Mouse (Mus musculus) midbrain, embryonic 11.5 days (tissue): Measurements from ENCODE around the gene Pnliprp2. TPM values are rescaled to one million over a fixed set of nuclear protein-coding genes. Genes with fewer than 3 reads are reported as not detected.

Experiments
- ATAC-seq: fragments of 200-750 bp; cut with Nextera tagmentation; 2 replicates; pipeline ENCODE4 v1.8.0; 2017; ENCODE audit warnings: moderate TSS enrichment, moderate library complexity; ENCODE audit not compliant: low FRiP score
- DNase-seq: peaks from one replicate; pipeline ENCODE4 v3.0.0; 2015; ENCODE audit warnings: low spot score; ENCODE audit errors: missing footprints
- H3K27ac ChIP-seq: fragments of 300-500 bp; sonication (generic); 2 replicates; pipeline ENCODE4 v1.5.1; 2014; ENCODE audit warnings: low read depth, low read length
- H3K27me3 ChIP-seq: fragments of 300-500 bp; sonication (generic); 2 replicates; pipeline ENCODE4 v1.6.1; 2014; ENCODE audit warnings: mild to moderate bottlenecking, low read length, moderate library complexity, mixed read lengths; ENCODE audit not compliant: control insufficient read depth, insufficient read depth
- H3K36me3 ChIP-seq: fragments of 300-500 bp; sonication (generic); 2 replicates; pipeline ENCODE4 v1.6.1; 2014; ENCODE audit warnings: mild to moderate bottlenecking, low read length, moderate library complexity, mixed read lengths; ENCODE audit not compliant: control insufficient read depth, insufficient read depth
- H3K4me1 ChIP-seq: fragments of 300-500 bp; sonication (generic); 2 replicates; pipeline ENCODE4 v1.6.1; 2014; ENCODE audit warnings: low read length; ENCODE audit not compliant: control insufficient read depth, insufficient read depth
- H3K4me2 ChIP-seq: fragments of 300-500 bp; sonication (generic); 2 replicates; pipeline ENCODE4 v1.6.1; 2014; ENCODE audit warnings: mild to moderate bottlenecking, moderate library complexity
- H3K4me3 ChIP-seq: fragments of 300-500 bp; sonication (generic); 2 replicates; pipeline ENCODE4 v1.5.1; 2014; ENCODE audit warnings: low read depth, low read length
- H3K9ac ChIP-seq: fragments of 300-500 bp; sonication (generic); 2 replicates; pipeline ENCODE4 v1.6.1; 2014; ENCODE audit warnings: low read length
- H3K9me3 ChIP-seq: fragments of 300-500 bp; sonication (generic); 2 replicates; pipeline ENCODE4 v1.6.1; 2016; ENCODE audit warnings: low read length; ENCODE audit not compliant: control insufficient read depth
- WGBS: fragments of 180-500 bp; shearing (Covaris S2); extraction: QIAGEN DNeasy Blood & Tissue Kit; methylation state at CpG from one replicate; pipeline ENCODE4 v1.1.7; 2014; 5-methylcytosine and 5-hydroxymethylcytosine counted together
- polyA plus RNA-seq: library from polyadenylated mRNA; unstranded; fragments of >200 nt; fragmentation: Nextera tagmentation; extraction: Ambion mirVana; gene quantifications from 2 replicates; pipeline ENCODE4 v1.2.1, GENCODE M21; 2014

Gene Pnliprp2
- polyA plus RNA-seq, 1 experiment from 2014 or later: not detected

DNA sequence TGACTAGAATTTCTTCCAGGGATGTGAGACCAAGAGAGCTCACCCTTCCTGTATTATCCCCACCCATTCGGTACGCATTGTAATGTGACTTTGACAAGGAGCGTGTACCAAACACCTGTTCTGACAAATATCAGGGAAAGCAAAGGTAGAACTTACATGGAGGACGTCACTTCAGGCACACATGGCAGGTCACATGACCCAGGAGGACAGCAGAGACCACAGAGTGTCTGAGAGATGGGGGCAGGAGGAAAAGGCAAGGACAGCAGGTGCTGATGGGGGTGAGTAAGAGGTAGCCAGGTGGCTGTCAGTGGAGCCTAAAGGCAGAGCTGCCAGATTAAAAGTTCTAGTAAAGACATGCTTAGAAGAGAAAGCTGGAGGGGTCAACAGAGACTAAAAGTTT lies 16.8 kb upstream of the Pnliprp2 start:
- Histone ChIP-seq H3K9ac (no peak overlapping the region), H3K27me3 (no peaks in the 10 kb centered on the region), H3K4me2 (no peak overlapping the region), H3K4me1 (no peaks in the 10 kb centered on the region), H3K9me3 (no peaks in the 10 kb centered on the region), H3K4me3 (no peak overlapping the region), H3K36me3 (no peaks in the 10 kb centered on the region), H3K27ac (no peak overlapping the region)
- DNase-seq (no peak), ATAC-seq (no peak)
- WGBS: 83% methylated on average over 4 of the region's 4 CpGs

DNA sequence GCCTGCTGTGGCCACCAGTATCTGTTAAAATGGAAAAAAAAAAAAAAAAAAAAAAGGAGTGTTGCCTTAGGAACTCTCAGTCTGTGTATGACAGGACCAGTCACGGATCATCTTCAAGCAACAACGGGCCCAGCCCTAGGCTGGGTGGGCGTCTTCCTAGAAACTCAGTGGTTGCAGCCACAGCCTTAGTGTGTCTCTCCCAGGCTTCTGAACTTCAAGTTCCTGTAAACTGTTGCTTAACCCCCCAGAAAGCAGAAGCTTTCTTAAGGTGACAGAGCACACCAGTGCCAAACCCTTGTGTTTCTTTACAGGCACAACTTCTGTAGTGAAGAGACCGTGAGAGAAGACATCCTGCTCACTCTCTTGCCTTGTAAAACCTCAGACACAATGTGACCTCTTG lies 15.8 kb upstream of the Pnliprp2 start:
- Histone ChIP-seq H3K4me1 (no peaks in the 10 kb centered on the region), H3K27ac (no peak overlapping the region), H3K4me2 (no peak overlapping the region), H3K36me3 (no peaks in the 10 kb centered on the region), H3K27me3 (no peaks in the 10 kb centered on the region), H3K9ac (no peak overlapping the region), H3K9me3 (no peaks in the 10 kb centered on the region), H3K4me3 (no peak overlapping the region)
- ATAC-seq (no peak), DNase-seq (no peak)
- WGBS: 78% methylated on average over 4 of the region's 4 CpGs

DNA sequence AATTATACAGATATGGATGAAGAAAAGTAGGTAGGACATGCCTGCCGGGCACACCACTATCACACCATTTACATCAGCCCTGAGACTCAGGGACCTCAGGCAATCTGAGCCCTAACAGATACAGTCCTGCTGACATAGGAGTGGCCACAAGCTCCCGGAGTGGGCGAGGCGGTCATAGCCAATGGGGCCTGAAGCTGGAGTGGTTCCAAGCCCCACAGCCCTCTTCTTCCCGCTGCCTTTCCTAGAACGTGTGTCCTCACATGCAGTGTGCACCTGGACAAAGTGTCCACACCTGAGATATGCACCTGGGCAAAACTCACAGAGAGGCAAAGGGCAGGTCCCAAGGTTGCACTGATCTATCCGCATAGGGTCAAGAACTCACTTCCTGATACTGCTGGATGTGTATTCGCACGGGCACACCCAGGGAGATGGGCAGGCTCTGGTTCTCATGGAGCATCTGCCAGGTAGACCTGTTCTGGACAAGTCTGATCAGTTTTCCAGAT lies 12.0 kb upstream of the Pnliprp2 start:
- Histone ChIP-seq H3K9ac (no peak overlapping the region), H3K4me1 (no peaks in the 10 kb centered on the region), H3K4me2 (no peak overlapping the region), H3K4me3 (no peak overlapping the region), H3K27ac (no peak overlapping the region), H3K27me3 (no peaks in the 10 kb centered on the region), H3K36me3 (no peaks in the 10 kb centered on the region), H3K9me3 (no peaks in the 10 kb centered on the region)
- WGBS: 91% methylated on average over 9 of the region's 9 CpGs
- ATAC-seq (no peak), DNase-seq (no peak)

DNA sequence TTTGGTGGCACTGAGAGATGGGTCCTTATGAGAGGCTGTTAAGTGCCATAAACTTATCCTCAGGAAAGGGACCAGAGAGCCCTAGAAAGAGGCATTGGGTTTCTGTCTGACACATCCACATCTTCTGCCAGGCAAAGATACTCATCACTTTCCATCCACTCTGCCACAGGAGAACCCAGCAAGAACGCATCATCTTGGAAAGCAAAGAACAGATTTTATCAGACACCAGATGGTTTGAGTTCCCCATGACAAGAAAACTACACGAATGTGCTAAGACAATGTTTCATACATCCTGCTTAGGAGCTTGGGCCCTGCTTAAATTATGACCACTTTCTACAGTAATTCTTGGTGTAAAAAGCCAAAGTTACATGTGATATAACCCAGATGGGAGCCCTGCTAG lies 8.7 kb upstream of the Pnliprp2 start:
- no peaks in the 10 kb centered on the region for H3K9me3 ChIP-seq
- no peak overlapping the region for H3K9ac ChIP-seq
- H3K4me3 ChIP-seq: no peak overlapping the region
- 80% methylated on average over 2 of the region's 2 CpGs for WGBS
- H3K27me3 ChIP-seq: no peaks in the 10 kb centered on the region
- no peaks in the 10 kb centered on the region for H3K36me3 ChIP-seq
- no peaks in the 10 kb centered on the region for H3K4me1 ChIP-seq
- no peak for ATAC-seq
- no peak for DNase-seq
- no peak overlapping the region for H3K27ac ChIP-seq
- no peak overlapping the region for H3K4me2 ChIP-seq

DNA sequence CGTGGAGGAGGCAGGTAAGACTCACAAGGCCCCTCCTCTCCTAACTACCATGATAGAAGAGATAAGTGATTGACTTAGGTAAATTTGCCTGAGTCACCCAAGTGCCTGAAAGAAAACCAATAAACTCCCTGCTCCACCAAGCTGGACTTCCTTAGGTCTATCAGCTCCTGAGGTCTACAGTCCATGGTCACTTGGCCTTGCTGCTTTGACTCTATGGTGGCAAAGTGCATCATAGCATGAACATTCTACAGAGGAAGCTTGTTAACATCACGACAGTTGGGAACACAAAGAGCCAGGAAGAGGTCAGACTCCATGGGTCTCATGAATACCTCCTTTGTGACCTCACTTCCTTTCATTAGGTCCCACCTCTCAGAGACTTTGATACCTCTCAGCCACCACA lies 8.0 kb upstream of the Pnliprp2 start:
- DNase-seq: no peak
- 76% methylated on average over 2 of the region's 2 CpGs for WGBS
- no peak overlapping the region for H3K9ac ChIP-seq
- H3K4me1 ChIP-seq: no peaks in the 10 kb centered on the region
- H3K27me3 ChIP-seq: no peaks in the 10 kb centered on the region
- no peak overlapping the region for H3K4me2 ChIP-seq
- H3K9me3 ChIP-seq: no peaks in the 10 kb centered on the region
- H3K4me3 ChIP-seq: no peak overlapping the region
- H3K36me3 ChIP-seq: no peaks in the 10 kb centered on the region
- H3K27ac ChIP-seq: no peak overlapping the region
- no peak for ATAC-seq

DNA sequence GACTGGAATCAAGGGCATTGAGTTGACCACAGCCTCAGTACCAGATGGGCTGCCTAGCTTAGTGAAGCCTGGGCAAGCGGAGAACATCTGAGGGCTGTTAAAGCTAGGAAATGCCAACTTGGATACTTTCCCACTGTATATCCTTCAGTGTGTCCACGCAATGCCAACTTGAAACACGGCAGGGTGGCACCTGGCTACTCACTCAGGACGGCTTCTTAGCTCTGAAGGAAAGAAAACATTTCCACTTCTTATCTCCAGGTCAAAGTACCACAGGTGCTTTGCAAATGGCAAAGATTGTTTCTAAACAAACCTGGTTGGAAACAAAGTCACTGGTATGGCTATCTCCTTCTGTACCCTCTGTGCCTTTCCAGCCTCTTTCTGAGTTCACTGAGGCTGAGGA lies 648 bp upstream of the Pnliprp2 start:
- H3K36me3 ChIP-seq: no peaks in the 10 kb centered on the region
- no peak overlapping the region for H3K4me2 ChIP-seq
- H3K4me1 ChIP-seq: no peaks in the 10 kb centered on the region
- H3K9me3 ChIP-seq: no peaks in the 10 kb centered on the region
- H3K27me3 ChIP-seq: no peaks in the 10 kb centered on the region
- ATAC-seq (no peak), DNase-seq (no peak)
- H3K9ac ChIP-seq: no peak overlapping the region
- no peak overlapping the region for H3K4me3 ChIP-seq
- 92% methylated on average over 4 of the region's 4 CpGs for WGBS
- no peak overlapping the region for H3K27ac ChIP-seq

DNA sequence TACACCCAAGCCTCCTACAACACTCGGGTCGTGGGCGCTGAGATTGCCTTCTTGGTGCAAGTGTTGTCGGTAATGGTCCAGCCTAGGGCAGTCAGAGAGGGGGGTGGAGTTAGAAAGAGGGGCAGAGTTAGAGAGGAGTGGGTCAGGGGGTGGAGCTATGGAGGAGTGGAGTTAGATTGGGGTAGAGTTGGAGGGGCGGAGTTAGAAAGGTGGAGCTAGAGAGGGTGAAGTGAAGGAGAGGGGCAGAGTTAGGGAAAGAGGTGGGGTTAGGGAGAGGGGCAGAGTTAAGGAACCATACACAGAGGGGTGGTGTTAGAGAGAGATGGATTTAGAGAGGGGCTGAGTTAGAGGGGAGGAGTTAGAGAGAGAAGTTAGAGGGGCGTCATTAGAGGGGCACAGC lies 2.8 kb downstream of the Pnliprp2 start:
- WGBS: 17% methylated on average over 6 of the region's 6 CpGs
- ATAC-seq: peak; percentile 44; the same call in 1 of the 2 replicates

DNA sequence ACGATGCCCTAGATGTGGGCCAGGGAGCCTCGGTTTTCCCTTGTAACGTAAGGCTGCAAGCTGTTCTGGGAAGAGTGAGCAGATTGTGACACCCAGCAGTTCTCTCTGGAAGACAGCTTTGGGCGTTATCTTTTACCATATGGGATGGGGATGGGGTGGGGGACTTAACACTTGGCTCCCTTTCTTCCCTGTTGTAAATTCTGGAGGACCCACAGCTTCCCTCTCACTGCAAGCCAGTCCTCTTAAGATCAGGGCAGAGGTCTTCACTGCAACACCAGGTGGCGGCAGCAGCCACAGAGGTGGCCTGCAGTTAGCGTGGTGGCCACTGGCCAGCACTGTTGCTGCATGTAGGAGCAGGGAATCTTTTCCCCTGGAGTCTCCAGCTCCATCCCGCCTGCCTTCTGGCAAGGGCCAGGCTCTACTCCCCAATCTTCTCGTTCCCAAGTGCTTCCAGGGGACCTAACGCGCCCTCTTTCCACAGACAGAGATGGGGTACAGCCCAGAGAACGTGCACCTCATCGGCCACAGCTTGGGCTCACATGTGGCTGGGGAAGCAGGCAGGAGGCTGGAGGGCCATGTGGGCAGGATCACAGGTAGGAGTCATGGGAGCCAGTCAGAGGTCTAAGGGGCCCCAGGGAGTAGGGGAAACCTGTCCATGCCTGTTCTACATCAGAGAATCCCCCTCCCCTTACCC lies 3.5 kb downstream of the Pnliprp2 start:
- Histone ChIP-seq H3K9ac (no peak overlapping the region), H3K27me3 (no peaks in the 10 kb centered on the region), H3K9me3 (no peaks in the 10 kb centered on the region), H3K27ac (no peak overlapping the region), H3K4me2 (no peak overlapping the region), H3K36me3 (no peaks in the 10 kb centered on the region), H3K4me3 (no peak overlapping the region), H3K4me1 (no peaks in the 10 kb centered on the region)
- WGBS: 14% methylated on average over 12 of the region's 12 CpGs
- ATAC-seq: peak; percentile 73
- DNase-seq: peak; percentile 90

More for the DNA sequence above, 2.8 kb downstream of the Pnliprp2 start:
- DNase-seq: peak; percentile 81
- Histone ChIP-seq H3K36me3 (no peaks in the 10 kb centered on the region), H3K4me3 (no peak overlapping the region), H3K9ac (no peak overlapping the region), H3K4me2 (no peak overlapping the region), H3K27ac (no peak overlapping the region), H3K9me3 (no peaks in the 10 kb centered on the region), H3K4me1 (no peaks in the 10 kb centered on the region), H3K27me3 (no peaks in the 10 kb centered on the region)

DNA sequence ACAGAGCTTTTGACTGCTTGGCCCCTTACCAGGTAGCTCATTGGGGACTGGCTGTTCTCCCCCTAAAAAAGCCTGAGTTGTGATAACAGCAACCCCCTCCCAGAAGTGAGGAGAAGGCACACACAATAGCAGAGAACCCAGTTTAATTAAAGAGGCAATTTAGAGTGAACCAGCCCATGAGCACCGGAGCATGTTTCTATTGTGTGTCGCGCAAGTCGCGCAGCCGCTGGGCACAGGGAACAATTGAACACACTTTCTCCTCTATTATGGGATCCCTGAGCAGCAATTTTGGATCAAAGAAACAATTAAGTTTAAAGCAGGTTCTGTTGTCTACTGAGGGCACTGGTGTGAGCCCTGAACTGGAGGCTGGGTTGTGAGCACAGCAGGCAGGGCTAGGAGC lies 7.8 kb downstream of the Pnliprp2 start:
- H3K9me3 ChIP-seq: no peaks in the 10 kb centered on the region
- H3K27ac ChIP-seq: no peak overlapping the region
- H3K4me3 ChIP-seq: no peak overlapping the region
- H3K27me3 ChIP-seq: no peaks in the 10 kb centered on the region
- ATAC-seq (no peak), DNase-seq (peak; percentile 44)
- H3K36me3 ChIP-seq: no peaks in the 10 kb centered on the region
- no peak overlapping the region for H3K4me2 ChIP-seq
- no peak overlapping the region for H3K9ac ChIP-seq
- no peaks in the 10 kb centered on the region for H3K4me1 ChIP-seq
- 26% methylated on average over 6 of the region's 6 CpGs for WGBS
